Mouse (Mus musculus): ENCODE data around the gene Apc2. TPM values are rescaled to one million over a fixed set of nuclear protein-coding genes. Genes with fewer than 3 reads are reported as not detected.

The Apc2 gene
- polyA plus RNA-seq, 1 experiment from 2014 or later = 1.5 TPM

- Histone ChIP-seq H3K9ac (ENCODE audit: low read length) (peak overlapping the region; percentile 64), H3K27me3 (ENCODE audit: control insufficient read depth, insufficient read depth, low read length) (peaks cover 67% of the 10 kb centered on the region), H3K4me1 (ENCODE audit: control insufficient read depth, insufficient read depth, low read length) (peaks cover 36% of the 10 kb centered on the region), H3K9me3 (replicated peaks; ENCODE audit: control insufficient read depth, low read length) (no peaks in the 10 kb centered on the region), H3K27ac (ENCODE audit: low read length) (no peak overlapping the region), H3K4me2 (ENCODE audit: low read depth, low read length) (peak overlapping the region; percentile 64), H3K36me3 (ENCODE audit: control insufficient read depth, insufficient read depth) (no peaks in the 10 kb centered on the region), H3K4me3 (ENCODE audit: low read length) (peak overlapping the region; percentile 51)
- 6% methylated on average over 17 of the region's 17 CpGs for WGBS
- ATAC-seq (replicated peaks; ENCODE audit: extremely low read depth, insufficient read depth, low FRiP score) = no peak
Measured at GRCm38 (mm10) chr10:80347514-80347967, 51.8 kb downstream of the Apc2 start.

- peaks cover 68% of the 10 kb centered on the region for H3K27me3 ChIP-seq (ENCODE audit: control insufficient read depth, insufficient read depth, low read length)
- ATAC-seq (replicated peaks; ENCODE audit: extremely low read depth, insufficient read depth, low FRiP score) = peak; percentile 55
- H3K9me3 ChIP-seq (replicated peaks; ENCODE audit: control insufficient read depth, low read length) = no peaks in the 10 kb centered on the region
- H3K4me2 ChIP-seq (ENCODE audit: low read depth, low read length) = peak within 1 kb of the TSS; percentile 64
- 0 out of 2 replicates have a peak within 1 kb of the TSS, but pooled peaks have one; percentile 22 for H3K27ac ChIP-seq (ENCODE audit: low read length)
- H3K4me3 ChIP-seq (ENCODE audit: low read length) = peak within 1 kb of the TSS; percentile 51
- H3K36me3 ChIP-seq (ENCODE audit: control insufficient read depth, insufficient read depth) = no peaks in the 10 kb centered on the region
- peak within 1 kb of the TSS; percentile 64 for H3K9ac ChIP-seq (ENCODE audit: low read length)
- 2% methylated on average over 34 of the region's 42 CpGs for WGBS
- H3K4me1 ChIP-seq (ENCODE audit: control insufficient read depth, insufficient read depth, low read length) = peaks cover 29% of the 10 kb centered on the region
Measured at GRCm38 (mm10) chr10:80348244-80348781, 52.5 kb downstream of the Apc2 start, which contains the start of gene Adamtsl5. Adamtsl5 (minus strand) TSS chr10:80348412.

- no peaks in the 10 kb centered on the region for H3K9me3 ChIP-seq (replicated peaks; ENCODE audit: control insufficient read depth, low read length)
- peak overlapping the region; percentile 64 for H3K4me2 ChIP-seq (ENCODE audit: low read depth, low read length)
- no peaks in the 10 kb centered on the region for H3K36me3 ChIP-seq (ENCODE audit: control insufficient read depth, insufficient read depth)
- H3K27me3 ChIP-seq (ENCODE audit: control insufficient read depth, insufficient read depth, low read length) = peaks cover 67% of the 10 kb centered on the region
- H3K27ac ChIP-seq (ENCODE audit: low read length) = no peak overlapping the region
- H3K4me1 ChIP-seq (ENCODE audit: control insufficient read depth, insufficient read depth, low read length) = peaks cover 25% of the 10 kb centered on the region
- H3K4me3 ChIP-seq (ENCODE audit: low read length) = peak overlapping the region; percentile 51
- 0 out of 2 replicates have a peak, but pooled peaks have one; percentile 7 for ATAC-seq (replicated peaks; ENCODE audit: extremely low read depth, insufficient read depth, low FRiP score)
- peak overlapping the region; percentile 64 for H3K9ac ChIP-seq (ENCODE audit: low read length)
- 16% methylated on average over 25 of the region's 26 CpGs for WGBS
Measured at GRCm38 (mm10) chr10:80348981-80349380, 53.2 kb downstream of the Apc2 start.

- peak; percentile 49 for ATAC-seq (replicated peaks; ENCODE audit: extremely low read depth, insufficient read depth, low FRiP score)
- Histone ChIP-seq H3K27ac (ENCODE audit: low read length) (no peak overlapping the region), H3K27me3 (ENCODE audit: control insufficient read depth, insufficient read depth, low read length) (peaks cover 70% of the 10 kb centered on the region), H3K36me3 (ENCODE audit: control insufficient read depth, insufficient read depth) (no peaks in the 10 kb centered on the region), H3K4me3 (ENCODE audit: low read length) (no peak overlapping the region), H3K4me2 (ENCODE audit: low read depth, low read length) (no peak overlapping the region), H3K9ac (ENCODE audit: low read length) (no peak overlapping the region), H3K9me3 (replicated peaks; ENCODE audit: control insufficient read depth, low read length) (no peaks in the 10 kb centered on the region), H3K4me1 (ENCODE audit: control insufficient read depth, insufficient read depth, low read length) (peaks cover 13% of the 10 kb centered on the region)
- 2% methylated on average over 7 of the region's 7 CpGs for WGBS
Measured at GRCm38 (mm10) chr10:80350292-80350691, 54.5 kb downstream of the Apc2 start.

- WGBS = 26% methylated on average over 11 of the region's 11 CpGs
- no peak overlapping the region for H3K9ac ChIP-seq (ENCODE audit: low read length)
- peaks cover 73% of the 10 kb centered on the region for H3K27me3 ChIP-seq (ENCODE audit: control insufficient read depth, insufficient read depth, low read length)
- peaks cover 14% of the 10 kb centered on the region for H3K4me1 ChIP-seq (ENCODE audit: control insufficient read depth, insufficient read depth, low read length)
- no peaks in the 10 kb centered on the region for H3K9me3 ChIP-seq (replicated peaks; ENCODE audit: control insufficient read depth, low read length)
- ATAC-seq (replicated peaks; ENCODE audit: extremely low read depth, insufficient read depth, low FRiP score) = no peak
- H3K4me2 ChIP-seq (ENCODE audit: low read depth, low read length) = no peak overlapping the region
- no peak overlapping the region for H3K4me3 ChIP-seq (ENCODE audit: low read length)
- no peak overlapping the region for H3K27ac ChIP-seq (ENCODE audit: low read length)
- no peaks in the 10 kb centered on the region for H3K36me3 ChIP-seq (ENCODE audit: control insufficient read depth, insufficient read depth)
Measured at GRCm38 (mm10) chr10:80351896-80352295, 56.1 kb downstream of the Apc2 start.

GRCm38 (mm10) chr10:80352727-80353126 lies 57.0 kb downstream of the Apc2 start:
- ATAC-seq (replicated peaks; ENCODE audit: extremely low read depth, insufficient read depth, low FRiP score) = no peak
- Histone ChIP-seq H3K36me3 (ENCODE audit: control insufficient read depth, insufficient read depth) (no peaks in the 10 kb centered on the region), H3K9ac (ENCODE audit: low read length) (no peak overlapping the region), H3K4me1 (ENCODE audit: control insufficient read depth, insufficient read depth, low read length) (peaks cover 14% of the 10 kb centered on the region), H3K27me3 (ENCODE audit: control insufficient read depth, insufficient read depth, low read length) (peaks cover 75% of the 10 kb centered on the region), H3K27ac (ENCODE audit: low read length) (no peak overlapping the region), H3K4me2 (ENCODE audit: low read depth, low read length) (no peak overlapping the region), H3K9me3 (replicated peaks; ENCODE audit: control insufficient read depth, low read length) (no peaks in the 10 kb centered on the region), H3K4me3 (ENCODE audit: low read length) (no peak overlapping the region)
- WGBS = 43% methylated on average over 8 of the region's 8 CpGs

GRCm38 (mm10) chr10:80355431-80355830 lies 59.7 kb downstream of the Apc2 start:
- Histone ChIP-seq H3K9me3 (replicated peaks; ENCODE audit: control insufficient read depth, low read length) (no peaks in the 10 kb centered on the region; the same call in 1 of the 2 replicates), H3K4me3 (ENCODE audit: low read length) (no peak overlapping the region), H3K27ac (ENCODE audit: low read length) (no peak overlapping the region), H3K27me3 (ENCODE audit: control insufficient read depth, insufficient read depth, low read length) (peaks cover 85% of the 10 kb centered on the region), H3K4me2 (ENCODE audit: low read depth, low read length) (no peak overlapping the region), H3K4me1 (ENCODE audit: control insufficient read depth, insufficient read depth, low read length) (peaks cover 5% of the 10 kb centered on the region; the same call in 1 of the 2 replicates), H3K9ac (ENCODE audit: low read length) (no peak overlapping the region), H3K36me3 (ENCODE audit: control insufficient read depth, insufficient read depth) (no peaks in the 10 kb centered on the region)
- WGBS = 15% methylated on average over 9 of the region's 9 CpGs
- no peak for ATAC-seq (replicated peaks; ENCODE audit: extremely low read depth, insufficient read depth, low FRiP score)

GRCm38 (mm10) chr10:80356001-80356682 lies 60.4 kb downstream of the Apc2 start, which contains the start of gene Plk5:
Plk5 (plus strand) TSS chr10:80356459.
- ATAC-seq (replicated peaks; ENCODE audit: extremely low read depth, insufficient read depth, low FRiP score) = no peak
- WGBS = 1% methylated on average over 50 of the region's 53 CpGs
- no peaks in the 10 kb centered on the region for H3K36me3 ChIP-seq (ENCODE audit: control insufficient read depth, insufficient read depth)
- H3K4me2 ChIP-seq (ENCODE audit: low read depth, low read length) = peak within 1 kb of the TSS; percentile 50
- H3K4me1 ChIP-seq (ENCODE audit: control insufficient read depth, insufficient read depth, low read length) = peaks cover 5% of the 10 kb centered on the region; the same call in 1 of the 2 replicates
- no peak within 1 kb of the TSS for H3K27ac ChIP-seq (ENCODE audit: low read length)
- H3K9ac ChIP-seq (ENCODE audit: low read length) = no peak within 1 kb of the TSS
- H3K27me3 ChIP-seq (ENCODE audit: control insufficient read depth, insufficient read depth, low read length) = peaks cover 83% of the 10 kb centered on the region
- peak within 1 kb of the TSS; percentile 27 for H3K4me3 ChIP-seq (ENCODE audit: low read length)
- no peaks in the 10 kb centered on the region; the same call in 1 of the 2 replicates for H3K9me3 ChIP-seq (replicated peaks; ENCODE audit: control insufficient read depth, low read length)

GRCm38 (mm10) chr10:80356737-80357136 lies 61.0 kb downstream of the Apc2 start:
- Histone ChIP-seq H3K4me3 (ENCODE audit: low read length) (peak overlapping the region; percentile 27), H3K27ac (ENCODE audit: low read length) (no peak overlapping the region), H3K9me3 (replicated peaks; ENCODE audit: control insufficient read depth, low read length) (no peaks in the 10 kb centered on the region; the same call in 1 of the 2 replicates), H3K36me3 (ENCODE audit: control insufficient read depth, insufficient read depth) (no peaks in the 10 kb centered on the region), H3K27me3 (ENCODE audit: control insufficient read depth, insufficient read depth, low read length) (peaks cover 82% of the 10 kb centered on the region), H3K4me1 (ENCODE audit: control insufficient read depth, insufficient read depth, low read length) (peaks cover 5% of the 10 kb centered on the region; the same call in 1 of the 2 replicates), H3K4me2 (ENCODE audit: low read depth, low read length) (peak overlapping the region; percentile 50), H3K9ac (ENCODE audit: low read length) (no peak overlapping the region)
- ATAC-seq (replicated peaks; ENCODE audit: extremely low read depth, insufficient read depth, low FRiP score) = no peak
- 3% methylated on average over 34 of the region's 34 CpGs for WGBS
